Mouse (Mus musculus) heart, embryonic 16.5 days (tissue): ENCODE results near the gene Defb48. TPM values are rescaled to one million over a fixed set of nuclear protein-coding genes. Genes with fewer than 3 reads are reported as not detected.

Experiments
- ATAC-seq: fragments of 200-750 bp; cut with Nextera tagmentation; replicated peaks from 2 replicates; pipeline ENCODE4 v1.8.0; 2017; ENCODE audit warnings: moderate number of reproducible peaks; ENCODE audit not compliant: insufficient read depth, low FRiP score; ENCODE audit errors: extremely low read depth
- H3K27ac ChIP-seq: fragments of 300-500 bp; sonication (generic); 2 replicates; pipeline ENCODE4 v1.5.1; 2014; ENCODE audit warnings: mild to moderate bottlenecking, low read length, control low read depth, moderate library complexity
- H3K27me3 ChIP-seq: fragments of 300-500 bp; sonication (generic); 2 replicates; pipeline ENCODE4 v1.6.1; 2014; ENCODE audit warnings: low read length, mixed read lengths; ENCODE audit not compliant: control insufficient read depth, insufficient read depth
- H3K36me3 ChIP-seq: fragments of 300-500 bp; sonication (generic); 2 replicates; pipeline ENCODE4 v1.6.1; 2014; ENCODE audit not compliant: control insufficient read depth, insufficient read depth
- H3K4me1 ChIP-seq: fragments of 300-500 bp; sonication (generic); 2 replicates; pipeline ENCODE4 v1.6.1; 2014; ENCODE audit warnings: low read length, mixed read lengths; ENCODE audit not compliant: control insufficient read depth, insufficient read depth
- H3K4me2 ChIP-seq: fragments of 300-500 bp; sonication (generic); 2 replicates; pipeline ENCODE4 v1.6.1; 2014; ENCODE audit warnings: low read depth, mild to moderate bottlenecking, control low read depth, low read length
- H3K4me3 ChIP-seq: fragments of 300-500 bp; sonication (generic); 2 replicates; pipeline ENCODE4 v1.5.1; 2014; ENCODE audit warnings: mild to moderate bottlenecking, control low read depth, low read length
- H3K9ac ChIP-seq: fragments of 300-500 bp; sonication (generic); 2 replicates; pipeline ENCODE4 v1.6.1; 2014; ENCODE audit warnings: low read length, control low read depth
- H3K9me3 ChIP-seq: fragments of 300-500 bp; sonication (generic); replicated peaks from 2 replicates; pipeline ENCODE4 v1.6.1; 2016; ENCODE audit warnings: low read length; ENCODE audit not compliant: control insufficient read depth
- WGBS: fragments of 180-500 bp; shearing (Covaris S2); extraction: QIAGEN DNeasy Blood & Tissue Kit; methylation state at CpG from one replicate; pipeline ENCODE4 v1.1.7; 2014; 5-methylcytosine and 5-hydroxymethylcytosine counted together
- polyA plus RNA-seq: library from polyadenylated mRNA; unstranded; fragments of >200 nt; fragmentation: Nextera tagmentation; extraction: Ambion mirVana; gene quantifications from 2 replicates; pipeline ENCODE4 v1.2.1, GENCODE M21; 2015

The Defb48 gene
- polyA plus RNA-seq, 1 experiment from 2014 or later = not detected

DNA sequence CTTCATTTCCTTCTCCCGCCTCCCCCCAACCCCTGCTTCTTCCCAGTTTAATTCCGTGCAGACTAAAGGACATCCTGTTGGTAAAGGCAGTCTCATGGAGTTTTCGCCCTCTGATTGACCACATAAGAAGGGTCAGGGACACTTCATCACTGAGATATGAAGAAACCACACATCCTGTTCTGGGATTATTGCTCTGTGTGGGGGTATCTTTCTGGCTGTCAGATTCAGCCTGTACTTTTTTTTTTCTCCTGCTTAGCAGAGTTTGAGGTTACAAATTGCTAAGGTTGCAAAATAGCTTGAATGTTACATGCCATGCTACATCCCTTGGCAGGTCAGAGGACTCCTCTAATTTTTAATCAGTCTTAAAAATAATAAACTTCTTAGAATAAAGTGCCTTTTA, 7.0 kb upstream of the Defb48 start:
- Histone ChIP-seq H3K4me2 (no peak overlapping the region), H3K4me1 (peaks cover 5% of the 10 kb centered on the region; the same call in 1 of the 2 replicates), H3K27ac (no peak overlapping the region), H3K27me3 (no peaks in the 10 kb centered on the region), H3K4me3 (no peak overlapping the region), H3K36me3 (no peaks in the 10 kb centered on the region), H3K9me3 (no peaks in the 10 kb centered on the region), H3K9ac (no peak overlapping the region)
- ATAC-seq = no peak
- WGBS = 61% methylated on average over 3 of the region's 3 CpGs

DNA sequence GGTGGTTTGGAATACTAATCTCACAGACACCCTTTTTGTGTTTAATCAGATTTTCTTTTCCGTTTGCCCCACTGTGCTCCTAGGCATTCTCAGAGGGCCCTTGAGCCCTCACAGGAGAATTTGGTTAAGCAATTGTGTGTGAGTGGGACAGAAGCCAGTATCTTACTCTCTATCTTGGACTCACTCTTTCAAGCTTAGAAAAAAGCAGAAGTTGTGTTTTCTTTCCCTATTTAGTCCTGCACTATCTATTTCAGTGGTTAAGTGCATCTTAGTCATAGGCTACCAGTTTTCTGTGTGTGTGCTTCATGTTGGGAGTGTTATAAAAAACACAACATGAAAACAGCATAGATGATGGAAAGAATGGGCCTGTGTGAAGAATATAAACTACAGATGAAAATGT, 4.5 kb downstream of the Defb48 start:
- no peaks in the 10 kb centered on the region for H3K36me3 ChIP-seq
- no peak overlapping the region for H3K9ac ChIP-seq
- no peaks in the 10 kb centered on the region for H3K27me3 ChIP-seq
- H3K4me2 ChIP-seq = no peak overlapping the region
- 77% methylated on average over 1 of the region's 1 CpGs for WGBS
- ATAC-seq = no peak
- H3K4me3 ChIP-seq = no peak overlapping the region
- no peaks in the 10 kb centered on the region for H3K9me3 ChIP-seq
- H3K27ac ChIP-seq = no peak overlapping the region
- no peaks in the 10 kb centered on the region for H3K4me1 ChIP-seq

DNA sequence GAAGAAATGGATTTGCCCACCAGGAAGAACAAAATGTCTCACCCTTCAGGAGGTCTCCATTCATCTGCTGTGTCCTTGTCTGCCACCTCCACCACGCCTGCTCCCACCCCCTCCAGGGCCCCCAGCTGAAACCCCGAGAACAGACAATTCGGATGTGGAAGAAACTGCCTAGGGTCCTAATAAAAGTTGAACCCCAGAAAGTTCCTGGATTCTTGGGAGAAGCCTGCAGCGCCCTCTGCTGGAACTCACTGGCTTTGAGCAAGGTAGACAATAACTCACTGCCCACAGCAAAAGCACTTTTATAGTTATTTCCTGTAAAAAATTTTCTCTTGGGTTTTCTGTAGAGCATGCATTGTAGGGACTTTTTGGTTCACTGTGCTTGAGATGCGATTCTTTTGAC, 9.3 kb downstream of the Defb48 start:
- Histone ChIP-seq H3K4me3 (no peak overlapping the region), H3K4me2 (no peak overlapping the region), H3K9ac (no peak overlapping the region), H3K9me3 (no peaks in the 10 kb centered on the region), H3K27ac (no peak overlapping the region), H3K36me3 (no peaks in the 10 kb centered on the region), H3K27me3 (no peaks in the 10 kb centered on the region), H3K4me1 (no peaks in the 10 kb centered on the region)
- WGBS = 8% methylated on average over 5 of the region's 5 CpGs
- ATAC-seq = no peak

DNA sequence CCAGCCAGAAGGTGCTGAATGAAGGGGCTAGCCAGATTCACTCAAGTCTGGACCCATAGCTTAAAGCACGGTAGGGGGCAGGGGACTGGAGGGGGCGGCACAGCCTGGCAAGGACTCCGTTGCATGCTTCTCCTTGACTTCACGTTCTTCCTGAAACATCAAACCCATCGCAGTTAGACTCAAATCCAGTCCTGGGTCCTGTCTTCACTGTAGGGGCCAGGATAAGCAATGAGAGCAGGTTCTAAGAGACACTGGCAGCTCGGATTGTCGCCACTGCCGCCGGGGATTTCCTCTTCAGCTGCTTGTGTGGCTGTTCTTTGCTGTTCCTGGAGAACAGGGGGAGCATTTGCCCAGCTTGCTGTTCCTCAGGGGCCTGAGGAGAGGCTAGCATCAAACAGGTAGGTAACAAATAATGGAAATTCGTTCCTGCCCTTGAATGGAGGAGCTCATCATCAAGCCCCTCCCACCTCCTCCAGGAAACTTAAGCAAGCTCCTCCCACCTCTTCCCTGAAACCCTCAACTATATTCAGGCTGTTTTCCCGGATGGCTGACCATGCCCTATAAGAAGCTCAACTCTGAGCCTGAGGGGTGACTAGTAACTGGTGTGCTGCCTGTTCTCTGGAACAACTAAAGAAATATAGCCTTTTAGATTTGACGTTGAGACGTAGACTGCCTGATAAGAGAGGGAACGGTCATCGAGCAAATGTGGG, 18.3 kb downstream of the Defb48 start:
- H3K4me1 ChIP-seq = peaks cover 13% of the 10 kb centered on the region
- 13% methylated on average over 15 of the region's 15 CpGs for WGBS
- H3K4me2 ChIP-seq = peak overlapping the region; percentile 67
- ATAC-seq = no peak
- peak overlapping the region; percentile 42 for H3K4me3 ChIP-seq
- H3K9ac ChIP-seq = peak overlapping the region; percentile 57
- peak overlapping the region; percentile 18 for H3K27ac ChIP-seq
- H3K27me3 ChIP-seq = no peaks in the 10 kb centered on the region
- H3K9me3 ChIP-seq = no peaks in the 10 kb centered on the region
- no peaks in the 10 kb centered on the region for H3K36me3 ChIP-seq

DNA sequence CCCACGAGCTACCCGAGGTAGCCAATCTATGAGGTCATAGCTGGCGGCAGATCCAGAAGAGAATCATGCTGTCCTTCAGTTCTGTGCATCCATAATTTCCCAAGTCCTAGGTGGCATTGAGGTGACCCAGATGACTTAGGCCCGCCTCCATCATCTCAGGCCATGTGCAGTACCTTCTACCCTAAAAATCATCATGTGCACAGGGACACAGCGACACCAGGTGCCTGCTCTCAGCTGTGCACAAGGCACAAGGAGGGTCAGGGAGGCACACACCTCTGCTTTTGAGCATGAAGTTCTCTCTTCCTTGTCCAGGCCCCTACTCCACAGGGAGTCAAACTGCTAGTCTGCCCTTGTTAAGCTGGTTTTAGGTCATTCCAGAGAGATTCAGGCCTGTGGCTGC, 19.0 kb downstream of the Defb48 start:
- no peaks in the 10 kb centered on the region for H3K9me3 ChIP-seq
- no peaks in the 10 kb centered on the region for H3K27me3 ChIP-seq
- H3K36me3 ChIP-seq = no peaks in the 10 kb centered on the region
- ATAC-seq = no peak; the same call in 1 of the 2 replicates
- H3K4me3 ChIP-seq = no peak overlapping the region
- H3K27ac ChIP-seq = no peak overlapping the region
- H3K9ac ChIP-seq = peak overlapping the region; percentile 57
- H3K4me2 ChIP-seq = peak overlapping the region; percentile 67
- peaks cover 13% of the 10 kb centered on the region for H3K4me1 ChIP-seq
- 72% methylated on average over 5 of the region's 5 CpGs for WGBS

DNA sequence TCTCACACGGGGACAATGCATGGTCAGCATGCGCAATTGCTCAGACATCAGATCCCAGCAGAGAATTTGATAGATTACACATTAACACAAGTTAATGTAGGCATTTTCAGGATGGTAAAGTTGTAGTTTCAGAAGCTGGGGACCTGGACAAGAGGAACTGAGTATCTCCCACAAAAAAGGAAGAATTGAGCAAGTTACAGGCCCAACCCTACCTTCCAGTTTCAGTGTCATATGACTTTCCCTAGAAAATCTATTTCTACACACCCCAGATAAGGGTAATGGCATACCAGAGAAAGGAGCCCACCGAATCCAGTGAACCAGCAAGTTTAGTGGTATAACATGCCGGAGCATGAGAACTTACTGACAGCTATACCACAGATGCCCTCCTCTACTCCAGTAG, 20.7 kb downstream of the Defb48 start:
- Histone ChIP-seq H3K27me3 (no peaks in the 10 kb centered on the region), H3K9ac (no peak overlapping the region), H3K4me2 (no peak overlapping the region), H3K4me3 (no peak overlapping the region), H3K27ac (no peak overlapping the region), H3K4me1 (peaks cover 13% of the 10 kb centered on the region), H3K9me3 (no peaks in the 10 kb centered on the region), H3K36me3 (no peaks in the 10 kb centered on the region; the same call in 1 of the 2 replicates)
- 82% methylated on average over 4 of the region's 4 CpGs for WGBS
- no peak for ATAC-seq

DNA sequence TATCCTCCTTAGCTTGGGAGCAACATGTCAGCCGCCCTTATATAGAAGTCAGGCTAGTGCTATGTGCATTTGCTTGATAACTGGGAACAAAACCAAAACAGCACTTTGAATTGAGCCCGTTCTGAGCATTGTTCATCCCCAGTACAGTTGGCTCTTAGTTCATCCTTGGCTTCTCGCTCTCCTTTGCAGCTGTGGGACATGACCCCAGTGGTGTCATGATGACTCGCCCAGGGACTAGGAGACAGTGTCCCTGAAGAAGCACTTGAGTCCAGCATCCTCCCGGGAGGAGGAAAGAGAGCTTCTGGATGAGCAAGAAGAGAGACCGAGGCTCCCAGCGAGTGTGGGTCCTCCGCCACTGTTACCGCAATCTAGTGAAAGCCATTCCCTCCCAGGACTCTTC, 28.2 kb downstream of the Defb48 start:
- no peak for ATAC-seq
- peaks cover 11% of the 10 kb centered on the region for H3K36me3 ChIP-seq
- 74% methylated on average over 9 of the region's 9 CpGs for WGBS
- H3K4me3 ChIP-seq = no peak overlapping the region
- H3K9me3 ChIP-seq = no peaks in the 10 kb centered on the region
- no peak overlapping the region for H3K9ac ChIP-seq
- H3K27ac ChIP-seq = no peak overlapping the region; the same call in 1 of the 2 replicates
- no peak overlapping the region for H3K4me2 ChIP-seq
- H3K27me3 ChIP-seq = no peaks in the 10 kb centered on the region
- H3K4me1 ChIP-seq = peaks cover 6% of the 10 kb centered on the region; the same call in 1 of the 2 replicates

DNA sequence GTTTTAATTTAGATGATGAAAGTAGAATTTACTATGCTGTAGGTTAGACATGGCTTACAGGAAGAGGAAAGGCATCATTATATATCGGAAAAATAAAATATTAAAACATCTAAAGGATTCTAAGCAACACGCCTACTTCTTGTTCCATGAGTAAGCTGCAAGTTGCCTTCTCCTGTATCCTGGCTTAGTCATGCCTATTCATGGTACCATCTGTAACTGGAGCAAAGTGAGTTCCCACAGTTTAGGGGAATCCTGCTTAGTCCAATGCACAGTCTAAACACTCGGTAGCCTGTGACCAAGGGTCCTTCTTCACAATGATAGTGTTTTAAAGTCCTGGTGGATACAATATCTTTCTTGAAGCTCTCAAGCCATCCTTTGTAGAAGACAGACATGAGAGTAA, 37.5 kb downstream of the Defb48 start:
- H3K27me3 ChIP-seq = no peaks in the 10 kb centered on the region
- H3K4me1 ChIP-seq = no peaks in the 10 kb centered on the region
- H3K9me3 ChIP-seq = no peaks in the 10 kb centered on the region
- H3K36me3 ChIP-seq = peaks cover 17% of the 10 kb centered on the region
- no peak for ATAC-seq
- no peak overlapping the region for H3K27ac ChIP-seq
- H3K4me2 ChIP-seq = no peak overlapping the region
- 91% methylated on average over 3 of the region's 3 CpGs for WGBS
- no peak overlapping the region for H3K9ac ChIP-seq
- no peak overlapping the region for H3K4me3 ChIP-seq

DNA sequence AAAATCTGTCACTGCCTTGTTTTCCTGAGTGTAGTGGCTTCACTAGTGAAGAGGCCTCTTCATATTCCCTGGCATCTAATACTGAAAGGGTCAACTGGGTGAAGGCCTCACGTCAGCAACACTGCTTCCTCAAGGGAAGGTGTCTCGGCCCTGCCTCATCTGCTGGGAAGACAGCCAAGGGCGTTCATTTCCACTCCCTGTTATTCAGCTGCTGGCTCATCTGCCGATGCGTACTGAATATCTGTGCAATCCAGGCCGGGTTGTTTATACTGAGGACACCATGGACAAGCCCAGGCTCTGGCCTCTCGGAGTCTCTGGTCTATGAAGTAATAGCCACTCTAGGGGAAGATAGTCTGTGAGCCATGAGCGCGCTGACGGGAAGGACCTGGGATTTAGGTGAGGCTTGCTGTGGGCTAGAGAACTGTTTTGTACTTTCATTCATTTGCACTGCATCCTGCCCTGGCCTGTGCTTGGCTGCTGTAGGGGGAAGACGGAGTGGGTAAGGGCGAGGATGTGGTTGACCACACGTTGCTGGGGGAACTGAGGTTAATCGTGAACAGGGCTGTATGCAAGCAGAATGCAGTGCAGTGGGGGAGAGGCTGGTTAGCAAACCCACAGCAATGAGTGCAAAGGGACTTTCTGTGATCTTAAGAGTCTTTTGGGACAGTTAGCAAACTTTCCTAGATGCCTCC, 43.8 kb downstream of the Defb48 start:
- Histone ChIP-seq H3K9ac (no peak overlapping the region), H3K27me3 (no peaks in the 10 kb centered on the region), H3K4me3 (no peak overlapping the region), H3K4me1 (no peaks in the 10 kb centered on the region), H3K4me2 (no peak overlapping the region), H3K36me3 (peaks cover 22% of the 10 kb centered on the region), H3K9me3 (peaks cover 2% of the 10 kb centered on the region; the same call in 1 of the 2 replicates), H3K27ac (peak overlapping the region; percentile 11; the same call in 1 of the 2 replicates)
- WGBS = 62% methylated on average over 14 of the region's 14 CpGs
- ATAC-seq = peak; percentile 41; the same call in 1 of the 2 replicates
